Mouse (Mus musculus) spleen, adult 2 months (tissue): ENCODE results near the gene Gdf7. TPM values are rescaled to one million over a fixed set of nuclear protein-coding genes. Genes with fewer than 3 reads are reported as not detected.
A peak's percentile ranks its signal among the peaks of the same experiment; 100 is the strongest.

Experiments
- DNase-seq, 2 experiments: peaks; one replicate each; pipeline versions ENCODE4 v3.0.0 to v3.0.0-alpha.2; 2012 to 2021; ENCODE audit warnings: low spot score in 2 of 2, low read depth in 1 of 2
- H3K27ac ChIP-seq: fragments of 200-500 bp; 2 replicates; pipeline ENCODE4 v1.5.1; 2012; ENCODE audit warnings: low read length, inconsistent platforms; ENCODE audit not compliant: insufficient read depth
- H3K27me3 ChIP-seq: fragments of 200-500 bp; 2 replicates; pipeline ENCODE4 v1.6.1; 2012; ENCODE audit warnings: mild to moderate bottlenecking, moderate library complexity, low read length, inconsistent platforms; ENCODE audit not compliant: control insufficient read depth, insufficient read depth
- H3K36me3 ChIP-seq: fragments of 200-500 bp; 2 replicates; pipeline ENCODE4 v1.6.1; 2012; ENCODE audit warnings: mild to moderate bottlenecking, low read length, inconsistent platforms; ENCODE audit not compliant: control insufficient read depth, insufficient read depth
- H3K4me1 ChIP-seq: fragments of 200-500 bp; 2 replicates; pipeline ENCODE4 v1.6.1; 2011; ENCODE audit warnings: inconsistent platforms; ENCODE audit not compliant: control insufficient read depth, insufficient read depth, insufficient read length
- H3K4me3 ChIP-seq: fragments of 200-500 bp; 2 replicates; pipeline ENCODE4 v1.5.1; 2011; ENCODE audit warnings: mild to moderate bottlenecking, inconsistent platforms; ENCODE audit not compliant: insufficient read depth, insufficient read length; ENCODE audit errors: extremely low read depth
- CTCF ChIP-seq: fragments of 200-500 bp; IDR thresholded peaks from 2 replicates; pipeline ENCODE4 v1.5.1; 2011; ENCODE audit warnings: mild to moderate bottlenecking, inconsistent platforms; ENCODE audit not compliant: insufficient read depth, insufficient read length, insufficient replicate concordance; ENCODE audit errors: extremely low read depth
- POLR2A ChIP-seq: fragments of 200-500 bp; IDR thresholded peaks from 2 replicates; pipeline ENCODE4 v1.6.1; 2011; ENCODE audit warnings: low read depth, low read length, inconsistent platforms
- WGBS: fragments of 180-500 bp; shearing (Covaris S2); methylation state at CpG from one replicate; pipeline ENCODE4 v1.1.7; 2018; 5-methylcytosine and 5-hydroxymethylcytosine counted together
- polyA plus RNA-seq: library from polyadenylated mRNA; depleted of rRNA; stranded (reverse); fragments of >200 nt; gene quantifications from 2 replicates; pipeline ENCODE4 v1.2.3, GENCODE M21; 2012; rRNA removed

Gene Gdf7
- 0.06 TPM in 1 of 2 replicates, not detected in the other for polyA plus RNA-seq

- H3K36me3 ChIP-seq: no peaks in the 10 kb centered on the region
- 4% methylated on average over 52 of the region's 53 CpGs for WGBS
- H3K27ac ChIP-seq: no peak within 1 kb of the TSS
- H3K4me3 ChIP-seq: no peak within 1 kb of the TSS; the same call in 1 of the 2 replicates
- H3K27me3 ChIP-seq: peaks cover 30% of the 10 kb centered on the region
- peaks cover 3% of the 10 kb centered on the region; the same call in 1 of the 2 replicates for H3K4me1 ChIP-seq
- TF ChIP-seq POLR2A (no peak), CTCF (no peak)
- DNase-seq: no peak
Observed at GRCm38 (mm10) chr12:8301841-8302431, at the start of gene Gdf7. Gene Gdf7 (minus strand): TSS chr12:8301954.

GRCm38 (mm10) chr12:8351025-8351903, 49.5 kb upstream of the Gdf7 start:
- peak in 1 of 2 experiments; percentile 76 for DNase-seq
- Histone ChIP-seq H3K4me1 (peaks cover 16% of the 10 kb centered on the region; the same call in 1 of the 2 replicates), H3K4me3 (no peak overlapping the region), H3K27me3 (no peaks in the 10 kb centered on the region), H3K27ac (peak overlapping the region; percentile 90), H3K36me3 (no peaks in the 10 kb centered on the region)
- TF ChIP-seq CTCF (no peak), POLR2A (no peak)
- 15% methylated on average over 4 of the region's 4 CpGs for WGBS

- DNase-seq: no peak
- 67% methylated on average over 9 of the region's 9 CpGs for WGBS
- Histone ChIP-seq H3K27me3 (no peaks in the 10 kb centered on the region), H3K27ac (no peak overlapping the region), H3K4me1 (peaks cover 27% of the 10 kb centered on the region; the same call in 1 of the 2 replicates), H3K4me3 (no peak overlapping the region), H3K36me3 (no peaks in the 10 kb centered on the region)
- TF ChIP-seq POLR2A (no peak), CTCF (no peak)
Observed at GRCm38 (mm10) chr12:8348733-8349513, 47.2 kb upstream of the Gdf7 start.

- WGBS: 18% methylated on average over 8 of the region's 8 CpGs
- H3K4me1 ChIP-seq: peaks cover 27% of the 10 kb centered on the region; the same call in 1 of the 2 replicates
- H3K27me3 ChIP-seq: no peaks in the 10 kb centered on the region
- H3K27ac ChIP-seq: peak overlapping the region; percentile 60
- H3K36me3 ChIP-seq: no peaks in the 10 kb centered on the region
- no peak for DNase-seq
- H3K4me3 ChIP-seq: no peak overlapping the region
- no peak for TF ChIP-seq CTCF
- TF ChIP-seq POLR2A: no peak
Observed at GRCm38 (mm10) chr12:8347746-8348462, 46.1 kb upstream of the Gdf7 start.

GRCm38 (mm10) chr12:8345539-8345938, 43.8 kb upstream of the Gdf7 start:
- Histone ChIP-seq H3K27me3 (no peaks in the 10 kb centered on the region), H3K4me1 (peaks cover 22% of the 10 kb centered on the region; the same call in 1 of the 2 replicates), H3K36me3 (no peaks in the 10 kb centered on the region), H3K4me3 (no peak overlapping the region), H3K27ac (peak overlapping the region; percentile 21)
- no peak for DNase-seq
- WGBS: 87% methylated on average over 5 of the region's 5 CpGs
- no peak for TF ChIP-seq CTCF
- no peak for TF ChIP-seq POLR2A

- H3K4me3 ChIP-seq: no peak overlapping the region
- peak overlapping the region; percentile 21 for H3K27ac ChIP-seq
- TF ChIP-seq CTCF: no peak
- TF ChIP-seq POLR2A: no peak
- no peaks in the 10 kb centered on the region for H3K27me3 ChIP-seq
- H3K4me1 ChIP-seq: peaks cover 22% of the 10 kb centered on the region; the same call in 1 of the 2 replicates
- no peak for DNase-seq
- 2% methylated on average over 9 of the region's 9 CpGs for WGBS
- H3K36me3 ChIP-seq: no peaks in the 10 kb centered on the region
Observed at GRCm38 (mm10) chr12:8344897-8345296, 43.1 kb upstream of the Gdf7 start.
